Mouse (Mus musculus): ENCODE results near the gene Aktip. TPM values are rescaled to one million over a fixed set of nuclear protein-coding genes. Genes with fewer than 3 reads are reported as not detected.

Gene Aktip
- polyA plus RNA-seq, 1 experiment = 6.9 TPM

GRCm38 (mm10) chr8:91186372-91186771 lies 13.4 kb downstream of the Aktip start:
- Histone ChIP-seq H3K27ac (ENCODE audit: control insufficient read depth, insufficient read depth, low read depth, low read length, poor library complexity) (no peak overlapping the region), H3K4me1 (ENCODE audit: control insufficient read depth, insufficient read depth, low read length) (no peaks in the 10 kb centered on the region), H3K4me3 (replicated peaks; ENCODE audit: control insufficient read depth, low read depth, low read length) (no peak overlapping the region)
- 58% methylated on average over 12 of the region's 12 CpGs for WGBS
- TF ChIP-seq POLR2A (IDR thresholded peaks at IDR 0.05; ENCODE audit: borderline replicate concordance, control insufficient read depth, low read depth, low read length) = no peak
- TF ChIP-seq CTCF (IDR thresholded peaks at IDR 0.05; ENCODE audit: control insufficient read depth, insufficient read depth, low read length) = no peak

GRCm38 (mm10) chr8:91177708-91178107 lies 22.1 kb downstream of the Aktip start:
- no peaks in the 10 kb centered on the region for H3K4me1 ChIP-seq (ENCODE audit: control insufficient read depth, insufficient read depth, low read length)
- no peak overlapping the region for H3K27ac ChIP-seq (ENCODE audit: control insufficient read depth, insufficient read depth, low read depth, low read length, poor library complexity)
- no peak overlapping the region for H3K4me3 ChIP-seq (replicated peaks; ENCODE audit: control insufficient read depth, low read depth, low read length)
- WGBS = 40% methylated on average over 1 of the region's 1 CpGs
- TF ChIP-seq CTCF (IDR thresholded peaks at IDR 0.05; ENCODE audit: control insufficient read depth, insufficient read depth, low read length) = 0 out of 2 replicates have a peak, but pooled peaks have one; percentile 7
- TF ChIP-seq POLR2A (IDR thresholded peaks at IDR 0.05; ENCODE audit: borderline replicate concordance, control insufficient read depth, low read depth, low read length) = no peak

GRCm38 (mm10) chr8:91176176-91176575 lies 23.6 kb downstream of the Aktip start:
- Histone ChIP-seq H3K4me1 (ENCODE audit: control insufficient read depth, insufficient read depth, low read length) (no peaks in the 10 kb centered on the region), H3K4me3 (replicated peaks; ENCODE audit: control insufficient read depth, low read depth, low read length) (peak overlapping the region; percentile 42), H3K27ac (ENCODE audit: control insufficient read depth, insufficient read depth, low read depth, low read length, poor library complexity) (0 out of 2 replicates have a peak overlapping the region, but pooled peaks have one; percentile 4)
- TF ChIP-seq POLR2A (IDR thresholded peaks at IDR 0.05; ENCODE audit: borderline replicate concordance, control insufficient read depth, low read depth, low read length) = no peak
- TF ChIP-seq CTCF (IDR thresholded peaks at IDR 0.05; ENCODE audit: control insufficient read depth, insufficient read depth, low read length) = no peak
- WGBS = 38% methylated on average over 14 of the region's 14 CpGs

GRCm38 (mm10) chr8:91171605-91172004 lies 28.2 kb downstream of the Aktip start:
- H3K27ac ChIP-seq (ENCODE audit: control insufficient read depth, insufficient read depth, low read depth, low read length, poor library complexity) = no peak overlapping the region
- WGBS = 82% methylated on average over 13 of the region's 13 CpGs
- TF ChIP-seq POLR2A (IDR thresholded peaks at IDR 0.05; ENCODE audit: borderline replicate concordance, control insufficient read depth, low read depth, low read length) (no peak), CTCF (IDR thresholded peaks at IDR 0.05; ENCODE audit: control insufficient read depth, insufficient read depth, low read length) (no peak)
- H3K4me3 ChIP-seq (replicated peaks; ENCODE audit: control insufficient read depth, low read depth, low read length) = no peak overlapping the region
- no peaks in the 10 kb centered on the region for H3K4me1 ChIP-seq (ENCODE audit: control insufficient read depth, insufficient read depth, low read length)

GRCm38 (mm10) chr8:91170914-91171313 lies 28.9 kb downstream of the Aktip start:
- WGBS = 90% methylated on average over 14 of the region's 14 CpGs
- no peak overlapping the region for H3K27ac ChIP-seq (ENCODE audit: control insufficient read depth, insufficient read depth, low read depth, low read length, poor library complexity)
- TF ChIP-seq CTCF (IDR thresholded peaks at IDR 0.05; ENCODE audit: control insufficient read depth, insufficient read depth, low read length) (no peak), POLR2A (IDR thresholded peaks at IDR 0.05; ENCODE audit: borderline replicate concordance, control insufficient read depth, low read depth, low read length) (no peak)
- H3K4me3 ChIP-seq (replicated peaks; ENCODE audit: control insufficient read depth, low read depth, low read length) = no peak overlapping the region
- no peaks in the 10 kb centered on the region for H3K4me1 ChIP-seq (ENCODE audit: control insufficient read depth, insufficient read depth, low read length)

- TF ChIP-seq POLR2A (IDR thresholded peaks at IDR 0.05; ENCODE audit: borderline replicate concordance, control insufficient read depth, low read depth, low read length) (no peak), CTCF (IDR thresholded peaks at IDR 0.05; ENCODE audit: control insufficient read depth, insufficient read depth, low read length) (no peak)
- H3K4me3 ChIP-seq (replicated peaks; ENCODE audit: control insufficient read depth, low read depth, low read length) = no peak overlapping the region
- H3K4me1 ChIP-seq (ENCODE audit: control insufficient read depth, insufficient read depth, low read length) = no peaks in the 10 kb centered on the region
- no peak overlapping the region for H3K27ac ChIP-seq (ENCODE audit: control insufficient read depth, insufficient read depth, low read depth, low read length, poor library complexity)
- WGBS = 85% methylated on average over 6 of the region's 6 CpGs
Observed at GRCm38 (mm10) chr8:91170152-91170551, 29.6 kb downstream of the Aktip start.

- TF ChIP-seq POLR2A (IDR thresholded peaks at IDR 0.05; ENCODE audit: borderline replicate concordance, control insufficient read depth, low read depth, low read length) = no peak
- TF ChIP-seq CTCF (IDR thresholded peaks at IDR 0.05; ENCODE audit: control insufficient read depth, insufficient read depth, low read length) = no peak
- Histone ChIP-seq H3K27ac (ENCODE audit: control insufficient read depth, insufficient read depth, low read depth, low read length, poor library complexity) (peak overlapping the region; percentile 1), H3K4me3 (replicated peaks; ENCODE audit: control insufficient read depth, low read depth, low read length) (no peak overlapping the region), H3K4me1 (ENCODE audit: control insufficient read depth, insufficient read depth, low read length) (peaks cover 11% of the 10 kb centered on the region)
- 13% methylated on average over 15 of the region's 15 CpGs for WGBS
Observed at GRCm38 (mm10) chr8:91159959-91160800, 39.6 kb downstream of the Aktip start.

GRCm38 (mm10) chr8:91158617-91159016 lies 41.2 kb downstream of the Aktip start:
- TF ChIP-seq POLR2A (IDR thresholded peaks at IDR 0.05; ENCODE audit: borderline replicate concordance, control insufficient read depth, low read depth, low read length) = no peak
- no peak for TF ChIP-seq CTCF (IDR thresholded peaks at IDR 0.05; ENCODE audit: control insufficient read depth, insufficient read depth, low read length)

More at GRCm38 (mm10) chr8:91158617-91159016, 41.2 kb downstream of the Aktip start:
- Histone ChIP-seq H3K4me3 (replicated peaks; ENCODE audit: control insufficient read depth, low read depth, low read length) (no peak overlapping the region), H3K4me1 (ENCODE audit: control insufficient read depth, insufficient read depth, low read length) (peaks cover 11% of the 10 kb centered on the region), H3K27ac (ENCODE audit: control insufficient read depth, insufficient read depth, low read depth, low read length, poor library complexity) (peak overlapping the region; percentile 63)
- 56% methylated on average over 10 of the region's 10 CpGs for WGBS
